In the genomic region with DNA sequence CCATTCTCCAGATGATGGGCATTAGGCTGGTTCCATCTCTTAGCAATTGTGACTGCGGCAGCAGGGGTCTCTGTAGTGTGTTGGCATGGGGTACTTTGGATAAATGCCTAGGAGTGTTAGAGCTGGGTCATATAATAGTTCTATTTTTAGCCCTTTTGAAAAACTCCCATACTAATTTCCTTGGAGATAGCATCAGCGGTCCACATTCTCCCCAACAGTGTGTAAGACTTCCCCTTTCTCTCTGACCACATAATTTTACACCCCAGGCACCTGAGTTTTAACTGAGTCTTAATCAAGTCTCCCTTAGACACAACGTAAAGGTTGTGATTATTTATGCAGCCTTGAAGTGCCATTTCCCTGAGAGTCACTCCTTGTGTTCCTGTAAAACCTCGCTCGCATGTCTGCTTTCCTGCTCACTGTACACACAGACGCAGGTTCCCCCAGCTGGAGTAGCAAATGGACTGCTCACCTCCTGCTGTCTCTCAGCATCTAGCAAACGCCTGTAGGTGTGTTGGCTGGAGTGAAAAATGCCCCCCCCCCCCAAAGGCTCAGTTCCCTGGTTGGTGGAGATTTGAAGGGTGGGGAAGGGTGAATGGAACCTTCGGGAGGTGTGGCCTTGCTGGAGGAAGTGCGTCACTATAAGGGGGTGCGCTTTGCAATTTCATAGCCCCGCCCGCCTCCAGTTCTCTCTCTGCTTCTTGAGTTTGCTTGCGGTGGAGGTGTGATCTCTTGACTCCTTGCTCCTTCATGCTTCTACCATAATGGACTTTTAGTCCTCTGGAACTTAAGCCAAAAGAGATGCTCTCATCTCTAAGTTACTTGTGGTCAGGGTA, we compare ENCODE assay signal across 9 mouse cellular contexts.
DNase-seq lines count a peak whose midpoint lies in the region; ATAC-seq lines count a peak whose summit lies in the region.
"Had no signal": no experiment of that assay in that cellular context is flagged by ENCODE, and none has a peak within 500 bp of the region (broad histone marks: within the 10 kb centered on the region; RNA-seq: fewer than 3 reads in every experiment).

No protein-coding gene starts in this region.

- H3K9ac ChIP-seq in forebrain, embryonic 13.5 days = no peak overlapping the region
- H3K9ac ChIP-seq in forebrain, embryonic 11.5 days (ENCODE audit: low read length) = no peak overlapping the region
- no peak overlapping the region for H3K9ac ChIP-seq in midbrain, embryonic 15.5 days
- no peak overlapping the region for H3K9ac ChIP-seq in lung, embryonic 16.5 days (ENCODE audit: low read length)

- peak; percentile 48; the same call in 1 of the 2 replicates for ATAC-seq in forebrain, embryonic 13.5 days
- ATAC-seq in forebrain, embryonic 11.5 days (replicated peaks; ENCODE audit: low FRiP score) = no peak
- 0 out of 2 replicates have a peak, but pooled peaks have one; percentile 37 for ATAC-seq in midbrain, embryonic 15.5 days (replicated peaks)
- ATAC-seq in lung, embryonic 16.5 days (ENCODE audit: low read depth) = no peak

- no peaks in the 10 kb centered on the region for H3K27me3 ChIP-seq in forebrain, embryonic 13.5 days
- no peaks in the 10 kb centered on the region for H3K27me3 ChIP-seq in forebrain, embryonic 11.5 days (ENCODE audit: control insufficient read depth, insufficient read depth, low read length)
- H3K27me3 ChIP-seq in midbrain, embryonic 15.5 days (replicated peaks) = no peaks in the 10 kb centered on the region
- no peaks in the 10 kb centered on the region for H3K27me3 ChIP-seq in midbrain, embryonic 10.5 days (ENCODE audit: low read depth, poor library complexity, severe bottlenecking)
- H3K27me3 ChIP-seq in lung, embryonic 16.5 days (ENCODE audit: control insufficient read depth, insufficient read depth, low read depth, low read length) = no peaks in the 10 kb centered on the region

- H3K4me2 ChIP-seq in forebrain, embryonic 13.5 days = no peak overlapping the region
- no peak overlapping the region for H3K4me2 ChIP-seq in forebrain, embryonic 11.5 days (ENCODE audit: low read depth, low read length, severe bottlenecking)
- no peak overlapping the region for H3K4me2 ChIP-seq in midbrain, embryonic 15.5 days
- H3K4me2 ChIP-seq in lung, embryonic 16.5 days (ENCODE audit: low read depth, low read length) = 0 out of 2 replicates have a peak overlapping the region, but pooled peaks have one; percentile 11

- no peak overlapping the region for H3K4me3 ChIP-seq in forebrain, embryonic 13.5 days
- H3K4me3 ChIP-seq in forebrain, embryonic 11.5 days (ENCODE audit: low read depth, low read length) = no peak overlapping the region
- no peak overlapping the region for H3K4me3 ChIP-seq in midbrain, embryonic 15.5 days
- H3K4me3 ChIP-seq in midbrain, embryonic 10.5 days = no peak overlapping the region
- no peak overlapping the region for H3K4me3 ChIP-seq in lung, embryonic 16.5 days (ENCODE audit: low read length)

- 70% methylated on average over 13 of the region's 13 CpGs for WGBS in forebrain, embryonic 13.5 days
- WGBS in forebrain, embryonic 11.5 days = 87% methylated on average over 13 of the region's 13 CpGs
- 73% methylated on average over 13 of the region's 13 CpGs for WGBS in midbrain, embryonic 15.5 days
- WGBS in midbrain, embryonic 10.5 days = 82% methylated on average over 13 of the region's 13 CpGs
- WGBS in lung, embryonic 16.5 days = 60% methylated on average over 13 of the region's 13 CpGs

- no peaks in the 10 kb centered on the region for H3K9me3 ChIP-seq in forebrain, embryonic 13.5 days (replicated peaks)
- H3K9me3 ChIP-seq in forebrain, embryonic 11.5 days (ENCODE audit: control insufficient read depth, low read length) = no peaks in the 10 kb centered on the region
- no peaks in the 10 kb centered on the region for H3K9me3 ChIP-seq in midbrain, embryonic 15.5 days
- H3K9me3 ChIP-seq in midbrain, embryonic 10.5 days (replicated peaks) = no peaks in the 10 kb centered on the region
- H3K9me3 ChIP-seq in lung, embryonic 16.5 days (ENCODE audit: control insufficient read depth, low read length) = no peaks in the 10 kb centered on the region
- H3K9me3 ChIP-seq: G1E had no signal

- DNase-seq in forebrain, embryonic 11.5 days (ENCODE audit: low spot score) = no peak
- no peak for DNase-seq in midbrain, embryonic 10.5 days (ENCODE audit: low spot score)
- peak; percentile 76 to 79 for DNase-seq in cerebellum, postnatal 36 days
- no peak for DNase-seq in ovary, postnatal 36 days (ENCODE audit: low spot score)
- DNase-seq in frontal cortex, postnatal 14 days (ENCODE audit: low spot score in 2 of 2) = no peak

- H3K4me1 ChIP-seq in forebrain, embryonic 13.5 days = peaks cover 17% of the 10 kb centered on the region
- no peaks in the 10 kb centered on the region for H3K4me1 ChIP-seq in forebrain, embryonic 11.5 days (replicated peaks; ENCODE audit: control insufficient read depth, insufficient read depth, low read length)
- H3K4me1 ChIP-seq in midbrain, embryonic 15.5 days = peaks cover 15% of the 10 kb centered on the region
- no peaks in the 10 kb centered on the region for H3K4me1 ChIP-seq in midbrain, embryonic 10.5 days
- peaks cover 7% of the 10 kb centered on the region; the same call in 1 of the 2 replicates for H3K4me1 ChIP-seq in lung, embryonic 16.5 days (replicated peaks; ENCODE audit: control insufficient read depth, insufficient read depth, low read length)

- no peaks in the 10 kb centered on the region for H3K36me3 ChIP-seq in forebrain, embryonic 13.5 days (ENCODE audit: poor library complexity, severe bottlenecking)
- H3K36me3 ChIP-seq in forebrain, embryonic 11.5 days (ENCODE audit: control insufficient read depth, insufficient read depth, low read length) = no peaks in the 10 kb centered on the region
- no peaks in the 10 kb centered on the region for H3K36me3 ChIP-seq in midbrain, embryonic 15.5 days (replicated peaks)
- no peaks in the 10 kb centered on the region for H3K36me3 ChIP-seq in midbrain, embryonic 10.5 days
- H3K36me3 ChIP-seq in lung, embryonic 16.5 days (ENCODE audit: control insufficient read depth, insufficient read depth, low read length) = no peaks in the 10 kb centered on the region
- H3K36me3 ChIP-seq: G1E had no signal

- H3K27ac ChIP-seq in forebrain, embryonic 13.5 days = 0 out of 2 replicates have a peak overlapping the region, but pooled peaks have one; percentile 31
- no peak overlapping the region for H3K27ac ChIP-seq in forebrain, embryonic 11.5 days (ENCODE audit: low read depth, low read length)
- no peak overlapping the region for H3K27ac ChIP-seq in midbrain, embryonic 15.5 days
- no peak overlapping the region for H3K27ac ChIP-seq in midbrain, embryonic 10.5 days (replicated peaks)
- no peak overlapping the region for H3K27ac ChIP-seq in lung, embryonic 16.5 days (ENCODE audit: low read length)

Comparison
In these comparisons a context has a peak if more than half of its experiments do, and no peak if none do; other contexts are left out.
1. ATAC-seq: peak in forebrain, embryonic 13.5 days (single experiment) and midbrain, embryonic 15.5 days (single experiment); none in forebrain, embryonic 11.5 days (single experiment) and lung, embryonic 16.5 days (single experiment).
2. DNase-seq: peak in cerebellum, postnatal 36 days (2 of 2); none in forebrain, embryonic 11.5 days (single experiment), midbrain, embryonic 10.5 days (single experiment), ovary, postnatal 36 days (single experiment) and frontal cortex, postnatal 14 days (0 of 2).